Mouse (Mus musculus) kidney, embryonic 16.5 days (tissue): ENCODE data around the gene Lrrc18. TPM values are rescaled to one million over a fixed set of nuclear protein-coding genes. Genes with fewer than 3 reads are reported as not detected.

Experiments
- ATAC-seq: fragments of 200-750 bp; cut with Nextera tagmentation; 2 replicates; pipeline ENCODE4 v1.8.0; 2017; ENCODE audit warnings: moderate TSS enrichment; ENCODE audit not compliant: low FRiP score, low TSS enrichment
- H3K27ac ChIP-seq: fragments of 300-500 bp; sonication (generic); 2 replicates; pipeline ENCODE4 v1.5.1; 2014; ENCODE audit warnings: low read length
- H3K27me3 ChIP-seq: fragments of 300-500 bp; sonication (generic); 2 replicates; pipeline ENCODE4 v1.6.1; 2014; ENCODE audit warnings: low read length, control low read depth, mixed read lengths; ENCODE audit not compliant: insufficient read depth
- H3K36me3 ChIP-seq: fragments of 300-500 bp; sonication (generic); 2 replicates; pipeline ENCODE4 v1.6.1; 2014; ENCODE audit warnings: low read length, control low read depth, mixed read lengths; ENCODE audit not compliant: insufficient read depth
- H3K4me1 ChIP-seq: fragments of 300-500 bp; sonication (generic); 2 replicates; pipeline ENCODE4 v1.6.1; 2014; ENCODE audit warnings: low read length, control low read depth, mixed read lengths; ENCODE audit not compliant: insufficient read depth
- H3K4me2 ChIP-seq: fragments of 300-500 bp; sonication (generic); replicated peaks from 2 replicates; pipeline ENCODE4 v1.6.1; 2014; ENCODE audit warnings: low read depth, low read length
- H3K4me3 ChIP-seq: fragments of 300-500 bp; sonication (generic); 2 replicates; pipeline ENCODE4 v1.5.1; 2014; ENCODE audit warnings: mild to moderate bottlenecking, low read length
- H3K9ac ChIP-seq: fragments of 300-500 bp; sonication (generic); replicated peaks from 2 replicates; pipeline ENCODE4 v1.6.1; 2014; ENCODE audit warnings: low read length
- H3K9me3 ChIP-seq: fragments of 300-500 bp; sonication (generic); 2 replicates; pipeline ENCODE4 v1.6.1; 2016; ENCODE audit warnings: low read length, control low read depth
- WGBS: fragments of 180-500 bp; shearing (Covaris S2); extraction: QIAGEN DNeasy Blood & Tissue Kit; methylation state at CpG from one replicate; pipeline ENCODE4 v1.1.7; 2014; 5-methylcytosine and 5-hydroxymethylcytosine counted together
- polyA plus RNA-seq: library from polyadenylated mRNA; unstranded; fragments of >200 nt; fragmentation: Nextera tagmentation; extraction: Ambion mirVana; gene quantifications from 2 replicates; pipeline ENCODE4 v1.2.1, GENCODE M21; 2015

The Lrrc18 gene
- polyA plus RNA-seq, 1 experiment from 2014 or later, result 0.29 TPM

- no peak overlapping the region for H3K4me2 ChIP-seq
- peaks cover 8% of the 10 kb centered on the region for H3K27me3 ChIP-seq
- H3K4me3 ChIP-seq, result no peak overlapping the region
- H3K27ac ChIP-seq, result no peak overlapping the region
- WGBS, result 61% methylated on average over 3 of the region's 3 CpGs
- ATAC-seq, result no peak
- 0 out of 2 replicates have a peak, but pooled peaks cover 4% of the 10 kb centered on the region for H3K4me1 ChIP-seq
- no peaks in the 10 kb centered on the region for H3K9me3 ChIP-seq
- H3K9ac ChIP-seq, result no peak overlapping the region
- no peaks in the 10 kb centered on the region for H3K36me3 ChIP-seq
These were observed 45.6 kb downstream of the Lrrc18 start for GRCm38 (mm10) chr14:33036811-33037210.

GRCm38 (mm10) chr14:33045217-33045616, 54.0 kb downstream of the Lrrc18 start:
- 88% methylated on average over 3 of the region's 3 CpGs for WGBS
- no peak overlapping the region for H3K4me2 ChIP-seq
- H3K4me3 ChIP-seq, result no peak overlapping the region
- ATAC-seq, result no peak
- H3K27me3 ChIP-seq, result no peaks in the 10 kb centered on the region
- H3K9ac ChIP-seq, result no peak overlapping the region
- H3K4me1 ChIP-seq, result no peaks in the 10 kb centered on the region
- H3K9me3 ChIP-seq, result no peaks in the 10 kb centered on the region
- no peak overlapping the region for H3K27ac ChIP-seq
- H3K36me3 ChIP-seq, result no peaks in the 10 kb centered on the region

- ATAC-seq, result no peak
- Histone ChIP-seq H3K27ac (no peak overlapping the region), H3K9ac (no peak overlapping the region), H3K36me3 (no peaks in the 10 kb centered on the region), H3K4me1 (no peaks in the 10 kb centered on the region), H3K27me3 (no peaks in the 10 kb centered on the region), H3K4me2 (no peak overlapping the region), H3K4me3 (no peak overlapping the region), H3K9me3 (no peaks in the 10 kb centered on the region)
- WGBS, result 70% methylated on average over 8 of the region's 8 CpGs
These were observed 62.3 kb downstream of the Lrrc18 start for GRCm38 (mm10) chr14:33053441-33053840.

- H3K27ac ChIP-seq, result no peak overlapping the region
- H3K4me2 ChIP-seq, result no peak overlapping the region
- H3K4me1 ChIP-seq, result no peaks in the 10 kb centered on the region
- H3K9ac ChIP-seq, result no peak overlapping the region
- ATAC-seq, result no peak
- no peaks in the 10 kb centered on the region for H3K36me3 ChIP-seq
- WGBS, result 91% methylated on average over 7 of the region's 7 CpGs
- H3K9me3 ChIP-seq, result no peaks in the 10 kb centered on the region
- no peaks in the 10 kb centered on the region for H3K27me3 ChIP-seq
- no peak overlapping the region for H3K4me3 ChIP-seq
These were observed 67.9 kb downstream of the Lrrc18 start for GRCm38 (mm10) chr14:33058881-33059660.

- Histone ChIP-seq H3K4me1 (no peaks in the 10 kb centered on the region), H3K9ac (no peak overlapping the region), H3K4me2 (no peak overlapping the region), H3K9me3 (no peaks in the 10 kb centered on the region), H3K27me3 (no peaks in the 10 kb centered on the region), H3K36me3 (no peaks in the 10 kb centered on the region), H3K4me3 (no peak overlapping the region), H3K27ac (no peak overlapping the region)
- no peak for ATAC-seq
- 83% methylated on average over 5 of the region's 5 CpGs for WGBS
These were observed 71.8 kb downstream of the Lrrc18 start for GRCm38 (mm10) chr14:33062996-33063395.

Other genes starting within 250 kb of the Lrrc18 start
- gene Tmem273, start 205.4 kb upstream of the Lrrc18 start, polyA plus RNA-seq, result 0.69 and 0.95 TPM in 2 replicates
- gene Fam170b, start 157.4 kb upstream of the Lrrc18 start, polyA plus RNA-seq, result 0.10 and 0.15 TPM in 2 replicates
- 45.7 and 51.8 TPM in 2 replicates for gene Vstm4, start 134.6 kb upstream of the Lrrc18 start, polyA plus RNA-seq
- gene Wdfy4, start 194.1 kb downstream of the Lrrc18 start, polyA plus RNA-seq, result 0.21 TPM in 2 replicates
- gene Arhgap22, start 222.6 kb downstream of the Lrrc18 start, polyA plus RNA-seq, result 2.7 and 3.7 TPM in 2 replicates